Mouse (Mus musculus): Measurements from ENCODE around the gene Olfr1457. TPM values are rescaled to one million over a fixed set of nuclear protein-coding genes. Genes with fewer than 3 reads are reported as not detected.

Gene Olfr1457
- polyA plus RNA-seq (2017; shearing (Covaris generic)): under 1 TPM in 1 of 2 experiments, not detected in 1; 0.32 TPM

GRCm38 (mm10) chr19:13097791-13098190, at the start of gene Olfr1457:
Gene Olfr1457, minus strand, starts transcription at chr19:13097891.

GRCm38 (mm10) chr19:13106675-13107074, 9.0 kb upstream of the Olfr1457 start, which contains the start of gene Olfr1458:
Gene Olfr1458, minus strand, starts transcription at chr19:13106775.

GRCm38 (mm10) chr19:13060310-13060709, 37.4 kb downstream of the Olfr1457 start, which contains the start of gene Olfr1454:
Gene Olfr1454, plus strand, starts transcription at chr19:13060610.

Other genes with a start within 250 kb of the Olfr1457 start
- gene Olfr1444, start 240.6 kb downstream of the Olfr1457 start, polyA plus RNA-seq (2017; shearing (Covaris generic)): under 1 TPM in 1 of 2 experiments, not detected in 1; 0.73 TPM
- gene Olfr1445, start 214.0 kb downstream of the Olfr1457 start, polyA plus RNA-seq (2017; shearing (Covaris generic)): under 1 TPM in 1 of 2 experiments, not detected in 1; 0.29 TPM
- not detected for gene Olfr1446, start 204.4 kb downstream of the Olfr1457 start, polyA plus RNA-seq (2017; shearing (Covaris generic))
- gene Olfr1447, start 194.1 kb downstream of the Olfr1457 start, polyA plus RNA-seq (2017; shearing (Covaris generic)): not detected
- gene Olfr1448, start 173.5 kb downstream of the Olfr1457 start, polyA plus RNA-seq (2017; shearing (Covaris generic)): under 1 TPM in 1 of 2 experiments, not detected in 1; 0.10 TPM
- gene Olfr1449, start 167.1 kb downstream of the Olfr1457 start, polyA plus RNA-seq (2017; shearing (Covaris generic)): not detected
- not detected for gene Olfr1450, start 147.6 kb downstream of the Olfr1457 start, polyA plus RNA-seq (2017; shearing (Covaris generic))
- under 1 TPM in 1 of 2 experiments, not detected in 1; 0.80 TPM for gene Olfr1451, start 102.9 kb downstream of the Olfr1457 start, polyA plus RNA-seq (2017; shearing (Covaris generic))
- gene Olfr1453, start 69.6 kb downstream of the Olfr1457 start, polyA plus RNA-seq (2017; shearing (Covaris generic)): not detected
- not detected for gene Olfr1454, start 37.3 kb downstream of the Olfr1457 start, polyA plus RNA-seq (2017; shearing (Covaris generic))
- gene Olfr1458, start 8.9 kb upstream of the Olfr1457 start, polyA plus RNA-seq (2017; shearing (Covaris generic)): not detected
- gene Olfr1459, start 51.7 kb upstream of the Olfr1457 start, polyA plus RNA-seq (2017; shearing (Covaris generic)): under 1 TPM in 1 of 2 experiments, not detected in 1; 0.15 TPM
- gene Olfr1461, start 65.1 kb upstream of the Olfr1457 start, polyA plus RNA-seq (2017; shearing (Covaris generic)): not detected
- not detected for gene Olfr1462, start 87.8 kb upstream of the Olfr1457 start, polyA plus RNA-seq (2017; shearing (Covaris generic))
- not detected for gene Olfr1463, start 133.4 kb upstream of the Olfr1457 start, polyA plus RNA-seq (2017; shearing (Covaris generic))
- gene Olfr1465, start 217.7 kb upstream of the Olfr1457 start, polyA plus RNA-seq (2017; shearing (Covaris generic)): not detected
- gene Olfr1466, start 241.0 kb upstream of the Olfr1457 start, polyA plus RNA-seq (2017; shearing (Covaris generic)): not detected